Mouse (Mus musculus) myocyte (in vitro differentiated cells): ENCODE measurements at regions not wholly inside any gene's neighbourhood (a gene's known extent, or its start where the extent isn't known, plus 50 kb on each side); places are given as distances from the start of the nearest gene placed in this dataset.

Experiments used
- H3K27me3 ChIP-seq: one replicate; pipeline ENCODE4 v1.6.1; 2011; ENCODE audit not compliant: control insufficient read depth, insufficient read depth, insufficient read length
- H3K36me3 ChIP-seq: one replicate; pipeline ENCODE4 v1.6.1; 2011; ENCODE audit not compliant: control insufficient read depth, insufficient read depth
- H3K4me2 ChIP-seq: one replicate; pipeline ENCODE4 v1.6.1; 2011; ENCODE audit warnings: low read depth, control low read depth
- H3K4me3 ChIP-seq: one replicate; pipeline ENCODE4 v1.5.1; 2011; ENCODE audit warnings: mild to moderate bottlenecking, control low read depth, moderate library complexity
- H3K79me2 ChIP-seq: one replicate; pipeline ENCODE4 v1.6.1; 2011; ENCODE audit not compliant: control insufficient read depth, insufficient read depth
- H3ac ChIP-seq: one replicate; pipeline ENCODE4 v1.6.1; 2011; ENCODE audit not compliant: control insufficient read depth, insufficient read length
- CEBPB ChIP-seq: IDR thresholded peaks from 2 replicates; pipeline ENCODE4 v1.6.1; 2011; ENCODE audit warnings: mild to moderate bottlenecking, moderate library complexity; ENCODE audit not compliant: poor library complexity, insufficient read depth, severe bottlenecking
- E2F4 ChIP-seq: IDR thresholded peaks from one replicate; pipeline ENCODE4 v1.6.1; 2011; ENCODE audit warnings: mild to moderate bottlenecking, control low read depth, moderate library complexity; ENCODE audit not compliant: insufficient read depth
- MAX ChIP-seq: IDR thresholded peaks from one replicate; pipeline ENCODE4 v1.6.1; 2011; ENCODE audit warnings: low read depth, mild to moderate bottlenecking, control low read depth
- MYOD1 ChIP-seq, 3 experiments: IDR thresholded peaks; one replicate each; pipeline ENCODE4 v1.6.1; 2011; ENCODE audit warnings: control low read depth in 2 of 3, low read depth in 2 of 3, mild to moderate bottlenecking in 2 of 3, moderate library complexity in 1 of 3; ENCODE audit not compliant: insufficient read length in 2 of 3, control insufficient read depth in 1 of 3
- MYOG ChIP-seq, 3 experiments: IDR thresholded peaks; one replicate each; pipeline ENCODE4 v1.6.1; 2011; ENCODE audit warnings: control low read depth in 2 of 3, low read depth in 2 of 3, mild to moderate bottlenecking in 2 of 3; ENCODE audit not compliant: insufficient read length in 2 of 3, control insufficient read depth in 1 of 3, insufficient read depth in 1 of 3
- POLR2A ChIP-seq: IDR thresholded peaks from one replicate; pipeline ENCODE4 v1.6.1; 2011; ENCODE audit warnings: low read depth, mild to moderate bottlenecking, control low read depth, moderate library complexity; ENCODE audit not compliant: insufficient read length
- POLR2AphosphoS2 ChIP-seq: IDR thresholded peaks from one replicate; pipeline ENCODE4 v1.6.1; 2011; ENCODE audit warnings: low read depth, control low read depth; ENCODE audit not compliant: insufficient read length
- REST ChIP-seq: IDR thresholded peaks from one replicate; pipeline ENCODE4 v1.6.1; 2011; ENCODE audit warnings: mild to moderate bottlenecking, control low read depth, moderate library complexity; ENCODE audit not compliant: insufficient read depth, insufficient read length
- SRF ChIP-seq: IDR thresholded peaks from one replicate; pipeline ENCODE4 v1.6.1; 2011; ENCODE audit warnings: low read depth; ENCODE audit not compliant: control insufficient read depth, insufficient read length
- TCF12 ChIP-seq: IDR thresholded peaks from one replicate; pipeline ENCODE4 v1.6.1; 2011; ENCODE audit warnings: mild to moderate bottlenecking, control low read depth; ENCODE audit not compliant: poor library complexity, insufficient read depth, severe bottlenecking
- TCF3 ChIP-seq: IDR thresholded peaks from one replicate; pipeline ENCODE4 v1.6.1; 2011; ENCODE audit warnings: low read depth, control low read depth; ENCODE audit not compliant: insufficient read length
- USF1 ChIP-seq: IDR thresholded peaks from one replicate; pipeline ENCODE4 v1.6.1; 2011; ENCODE audit warnings: low read depth, mild to moderate bottlenecking, control low read depth, moderate library complexity

DNA sequence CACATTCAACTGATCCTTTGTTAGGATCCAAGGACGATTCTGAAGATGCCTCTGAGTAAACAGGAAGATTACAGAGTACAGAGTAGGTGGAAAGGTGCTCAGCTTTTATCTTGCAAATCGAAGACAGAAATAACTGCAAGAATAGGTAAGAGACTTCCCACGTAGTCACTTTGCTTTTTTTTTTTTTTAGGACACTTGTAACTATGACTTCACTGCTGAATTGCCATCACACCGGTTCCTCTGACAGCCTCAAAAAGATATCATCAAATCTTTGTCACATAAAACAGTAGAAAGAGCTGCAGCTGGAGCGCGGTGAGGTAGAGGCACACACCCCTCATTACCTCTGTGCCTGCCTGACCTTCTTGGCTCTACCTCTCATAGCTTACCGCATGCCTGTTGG lies 83.1 kb upstream of the Plcl2 start:
- no peak for TF ChIP-seq POLR2A
- TF ChIP-seq USF1 = no peak
- TF ChIP-seq REST = no peak
- TF ChIP-seq MAX = no peak
- TF ChIP-seq SRF = no peak
- no peak for TF ChIP-seq E2F4
- no peak for TF ChIP-seq TCF12
- no peak for TF ChIP-seq CEBPB

DNA sequence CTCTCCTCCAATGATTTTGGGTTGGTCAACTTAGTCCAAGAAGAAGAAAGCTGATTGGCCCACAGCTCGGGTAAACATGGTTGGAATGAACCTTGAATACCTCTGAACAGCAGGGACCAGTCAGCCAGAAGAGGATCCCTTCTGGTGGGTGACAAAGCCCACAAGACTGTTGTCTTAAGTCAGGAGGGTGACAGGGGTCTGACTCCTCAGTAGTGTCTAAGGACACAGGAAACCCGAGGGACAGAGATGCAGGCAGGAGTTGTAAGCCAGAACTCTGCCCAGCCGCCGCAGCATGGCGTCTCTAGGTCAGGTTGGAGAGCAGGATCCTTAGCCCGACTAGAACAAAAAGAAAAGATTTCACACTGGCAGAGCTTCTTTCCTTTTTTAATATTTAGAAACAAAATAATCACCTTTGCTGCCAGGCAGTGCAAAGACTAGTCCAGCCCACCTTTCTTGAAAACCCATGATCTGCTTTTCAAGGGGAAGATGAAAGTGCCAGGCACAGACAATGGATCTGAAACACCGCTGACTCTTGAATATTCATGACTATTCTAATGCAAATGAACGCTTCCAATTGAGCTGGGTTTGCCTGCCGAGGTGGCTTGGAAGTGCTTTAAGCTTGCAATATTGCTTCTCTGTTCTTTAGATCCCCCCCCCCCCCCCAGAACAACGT lies 81.7 kb upstream of the Plcl2 start:
- no peak for TF ChIP-seq CEBPB
- Histone ChIP-seq H3K4me3 (no peak overlapping the region), H3K27me3 (no peaks in the 10 kb centered on the region), H3K79me2 (no peaks in the 10 kb centered on the region), H3K4me2 (no peak overlapping the region), H3ac (no peak overlapping the region), H3K36me3 (no peaks in the 10 kb centered on the region)

More for the DNA sequence above, 83.1 kb upstream of the Plcl2 start:
- no peaks in the 10 kb centered on the region for H3K36me3 ChIP-seq
- no peaks in the 10 kb centered on the region for H3K79me2 ChIP-seq
- no peaks in the 10 kb centered on the region for H3K27me3 ChIP-seq
- H3ac ChIP-seq = no peak overlapping the region
- H3K4me3 ChIP-seq = no peak overlapping the region
- no peak overlapping the region for H3K4me2 ChIP-seq

DNA sequence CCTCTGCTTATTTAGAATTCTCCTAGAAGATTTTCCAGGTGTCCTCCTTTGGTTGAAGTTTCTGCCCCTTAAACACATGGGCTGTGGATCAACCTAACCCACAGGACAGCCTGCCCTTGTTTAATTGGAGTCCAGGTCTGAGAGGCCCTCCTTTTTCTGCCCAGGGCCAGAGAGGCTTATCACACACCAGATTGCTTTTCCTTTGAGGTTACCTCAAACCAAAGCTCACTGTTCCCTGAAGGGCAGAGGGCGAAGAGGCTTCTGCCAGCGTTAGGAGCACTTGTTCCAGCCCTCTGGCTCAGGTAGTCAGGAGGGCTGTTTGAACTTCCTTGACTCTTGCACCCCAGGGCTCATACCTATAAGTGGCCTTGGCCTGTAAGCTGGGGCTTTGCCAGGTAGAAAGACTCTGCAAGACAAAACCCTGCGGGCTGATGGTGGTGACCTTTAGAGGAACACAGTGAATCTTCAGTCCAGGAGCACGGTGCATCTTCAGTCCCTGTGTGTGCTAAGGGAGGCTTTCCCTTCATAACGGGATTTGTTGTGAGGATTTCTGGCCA lies 81.1 kb upstream of the Plcl2 start:
- Histone ChIP-seq H3K4me3 (no peak overlapping the region), H3K79me2 (no peaks in the 10 kb centered on the region), H3K4me2 (no peak overlapping the region), H3ac (no peak overlapping the region), H3K27me3 (no peaks in the 10 kb centered on the region), H3K36me3 (no peaks in the 10 kb centered on the region)
- no peak for TF ChIP-seq TCF12
- TF ChIP-seq SRF = no peak
- TF ChIP-seq MAX = no peak
- no peak for TF ChIP-seq MYOG (IDR thresholded peaks at IDR 0.05; ENCODE audit: control insufficient read depth in 1 of 3, insufficient read depth in 1 of 3, insufficient read length in 2 of 3, low read depth in 2 of 3)
- TF ChIP-seq E2F4 = no peak
- TF ChIP-seq USF1 = no peak
- TF ChIP-seq TCF3 = no peak
- TF ChIP-seq MYOD1 (IDR thresholded peaks at IDR 0.05; ENCODE audit: control insufficient read depth in 1 of 3, insufficient read length in 2 of 3, low read depth in 2 of 3) = no peak
- no peak for TF ChIP-seq REST
- no peak for TF ChIP-seq POLR2A

DNA sequence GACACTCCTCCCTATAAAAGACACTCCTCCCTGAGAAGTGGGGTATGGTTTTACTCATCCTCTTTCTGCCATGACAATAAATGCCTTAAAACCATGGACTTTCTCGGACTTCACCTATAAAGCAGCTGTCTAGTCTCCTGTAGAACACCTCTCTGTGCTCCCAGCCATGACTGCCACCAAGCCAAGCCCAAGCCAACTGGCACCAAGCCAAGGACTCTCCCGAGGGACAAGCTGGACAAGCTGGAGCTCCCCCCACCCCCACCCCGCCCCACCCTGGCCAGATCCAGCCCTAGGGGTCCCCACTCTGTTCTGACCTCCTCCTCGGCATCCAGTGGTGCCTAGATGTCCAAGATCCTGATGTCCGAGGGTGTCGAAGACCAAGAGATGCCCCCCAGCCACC lies 76.6 kb upstream of the Plcl2 start:
- Histone ChIP-seq H3K4me3 (no peak overlapping the region), H3K36me3 (no peaks in the 10 kb centered on the region)

DNA sequence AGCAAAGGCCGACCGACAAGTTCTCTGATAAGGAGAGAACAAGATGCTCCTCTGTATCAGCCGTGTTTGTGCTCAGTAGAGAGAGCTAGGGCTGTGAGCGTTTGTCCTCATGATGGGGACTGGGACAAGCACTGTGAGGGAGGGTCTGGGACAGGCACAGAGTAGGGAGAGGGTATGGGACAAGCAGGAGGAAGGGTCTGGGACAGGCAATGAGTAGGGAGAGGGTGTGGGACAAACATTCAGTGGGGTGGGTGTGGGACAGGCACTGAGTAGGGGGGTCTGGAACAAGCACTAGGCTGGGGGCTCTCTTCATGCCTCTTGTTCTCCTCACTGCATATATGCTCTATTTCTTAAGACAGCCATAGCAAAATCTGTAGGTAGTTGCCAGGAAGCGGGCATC lies 70.2 kb upstream of the Plcl2 start:
- Histone ChIP-seq H3K4me3 (no peak overlapping the region), H3K4me2 (no peak overlapping the region), H3K79me2 (no peaks in the 10 kb centered on the region), H3K27me3 (no peaks in the 10 kb centered on the region), H3K36me3 (no peaks in the 10 kb centered on the region), H3ac (no peak overlapping the region)
- no peak for TF ChIP-seq POLR2A
- no peak for TF ChIP-seq SRF
- no peak for TF ChIP-seq TCF3
- no peak for TF ChIP-seq MYOG (IDR thresholded peaks at IDR 0.05; ENCODE audit: control insufficient read depth in 1 of 3, insufficient read depth in 1 of 3, insufficient read length in 2 of 3, low read depth in 2 of 3)
- no peak for TF ChIP-seq REST
- no peak for TF ChIP-seq TCF12
- TF ChIP-seq E2F4 = no peak
- TF ChIP-seq MAX = no peak
- TF ChIP-seq POLR2AphosphoS2 = no peak
- TF ChIP-seq USF1 = no peak
- no peak for TF ChIP-seq CEBPB

More for the DNA sequence above, 76.6 kb upstream of the Plcl2 start:
- H3K27me3 ChIP-seq = no peaks in the 10 kb centered on the region
- no peak overlapping the region for H3K4me2 ChIP-seq
- no peaks in the 10 kb centered on the region for H3K79me2 ChIP-seq
- TF ChIP-seq CEBPB = no peak
- no peak overlapping the region for H3ac ChIP-seq

GRCm38 (mm10) chr17:50439365-50439764 lies 69.8 kb upstream of the Plcl2 start:
- Histone ChIP-seq H3K79me2 (no peaks in the 10 kb centered on the region), H3ac (no peak overlapping the region), H3K27me3 (no peaks in the 10 kb centered on the region), H3K4me3 (no peak overlapping the region), H3K36me3 (no peaks in the 10 kb centered on the region), H3K4me2 (no peak overlapping the region)
- no peak for TF ChIP-seq E2F4
